Mouse (Mus musculus) liver, embryonic 14.5 days (tissue): ENCODE results near the gene Ssr2.

Experiments
- CTCF ChIP-seq: IDR thresholded peaks from 2 replicates; pipeline ENCODE4 v1.5.1; 2016; ENCODE audit warnings: antibody characterized with exemption, low read depth, control low read depth
- EP300 ChIP-seq: IDR thresholded peaks from 2 replicates; pipeline ENCODE4 v1.6.1; 2016; ENCODE audit warnings: antibody characterized with exemption, low read depth

DNA sequence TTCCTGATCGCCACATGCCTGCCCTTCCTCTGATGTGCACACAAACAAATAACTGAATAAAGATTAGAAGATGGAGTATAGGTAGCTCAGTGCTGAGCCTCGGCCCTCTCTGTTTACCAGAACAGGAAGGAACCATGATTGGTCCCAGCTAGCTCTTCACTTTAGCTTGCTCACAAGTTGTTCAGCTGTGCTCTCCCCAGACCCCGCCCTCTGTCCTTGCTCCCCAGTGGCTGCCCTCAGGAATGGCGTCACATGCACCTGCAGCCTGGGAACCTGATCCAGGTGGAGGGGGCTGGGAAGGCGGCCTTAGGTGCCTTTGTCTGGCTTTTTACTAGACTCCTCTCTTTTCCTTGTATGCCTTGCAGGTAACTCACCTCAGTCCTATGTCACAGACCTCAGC, 39.4 kb downstream of the Ssr2 start:
- no peak for TF ChIP-seq CTCF
- TF ChIP-seq EP300, result no peak
